Comparison of ENCODE assay signal across 19 mouse cellular contexts in genomic region chr7:93111056-93111455, GRCm38 (mm10). TPM values are rescaled to one million over a fixed set of nuclear protein-coding genes. Genes with fewer than 3 reads are reported as not detected.
DNase-seq lines count a peak whose midpoint lies in the region; ATAC-seq lines count a peak whose summit lies in the region.
"Had no signal": no experiment of that assay in that cellular context is flagged by ENCODE, and none has a peak within 500 bp of the region (broad histone marks: within the 10 kb centered on the region; RNA-seq: fewer than 3 reads in every experiment).

No protein-coding gene starts in this region.

- no peak for ATAC-seq in hindbrain, embryonic 16.5 days
- ATAC-seq: intestine, embryonic 15.5 days had no signal

- no peaks in the 10 kb centered on the region for H3K4me1 ChIP-seq in hindbrain, embryonic 16.5 days (ENCODE audit: control insufficient read depth, insufficient read depth, low read depth, low read length)
- H3K4me1 ChIP-seq: embryonic facial prominence, embryonic 13.5 days; forebrain, embryonic 12.5 days; heart, embryonic 15.5 days; hindbrain, embryonic 13.5 days; intestine, embryonic 15.5 days had no signal

- DNase-seq in brain, adult 2 months (ENCODE audit: low read depth, low spot score), result peak; percentile 88
- peak; percentile 36 for DNase-seq in cerebellum, adult 11 months
- DNase-seq in cerebellum, adult 8-10 months, result peak; percentile 49
- peak; percentile 38 to 68 for DNase-seq in cerebellum, postnatal 14 days
- DNase-seq in thymus, postnatal 0 days (ENCODE audit: low spot score), result no peak
- DNase-seq in gastrocnemius, postnatal 25 days, result no peak
- DNase-seq: adrenal gland, adult 2 months; adrenal gland, postnatal 25 days; gastrocnemius, postnatal 10 days; heart, adult 2 months; heart, postnatal 14 days; kidney, adult 18-20 months had no signal

- no peak overlapping the region for H3K4me2 ChIP-seq in hindbrain, embryonic 16.5 days (ENCODE audit: low read length)
- H3K4me2 ChIP-seq: embryonic facial prominence, embryonic 13.5 days; forebrain, embryonic 12.5 days; heart, embryonic 11.5 days; heart, embryonic 15.5 days; hindbrain, embryonic 13.5 days; intestine, embryonic 15.5 days had no signal

- no peaks in the 10 kb centered on the region for H3K36me3 ChIP-seq in hindbrain, embryonic 16.5 days (ENCODE audit: control insufficient read depth, insufficient read depth, low read length)
- H3K36me3 ChIP-seq: embryonic facial prominence, embryonic 13.5 days; forebrain, embryonic 12.5 days; heart, embryonic 15.5 days; hindbrain, embryonic 13.5 days; intestine, embryonic 15.5 days had no signal

- 83% methylated on average over 6 of the region's 6 CpGs for WGBS in hindbrain, embryonic 16.5 days

- H3K27me3 ChIP-seq in hindbrain, embryonic 16.5 days (replicated peaks; ENCODE audit: control insufficient read depth, insufficient read depth, low read length), result no peaks in the 10 kb centered on the region
- H3K27me3 ChIP-seq: embryonic facial prominence, embryonic 13.5 days; forebrain, embryonic 12.5 days; heart, embryonic 15.5 days; hindbrain, embryonic 13.5 days; intestine, embryonic 15.5 days had no signal

- H3K4me3 ChIP-seq in hindbrain, embryonic 16.5 days (ENCODE audit: low read length), result no peak overlapping the region
- H3K4me3 ChIP-seq: embryonic facial prominence, embryonic 13.5 days; forebrain, embryonic 12.5 days; heart, adult 2 months; heart, embryonic 15.5 days; hindbrain, embryonic 13.5 days; intestine, embryonic 15.5 days had no signal

- H3K9ac ChIP-seq in hindbrain, embryonic 16.5 days (ENCODE audit: low read depth, low read length), result no peak overlapping the region
- H3K9ac ChIP-seq: embryonic facial prominence, embryonic 13.5 days; forebrain, embryonic 12.5 days; heart, embryonic 15.5 days; hindbrain, embryonic 13.5 days; intestine, embryonic 15.5 days had no signal

- H3K27ac ChIP-seq in hindbrain, embryonic 16.5 days (ENCODE audit: low read depth, low read length), result no peak overlapping the region
- H3K27ac ChIP-seq: embryonic facial prominence, embryonic 13.5 days; forebrain, embryonic 12.5 days; heart, adult 2 months; heart, embryonic 15.5 days; hindbrain, embryonic 13.5 days; intestine, embryonic 15.5 days had no signal

- no peaks in the 10 kb centered on the region for H3K9me3 ChIP-seq in hindbrain, embryonic 16.5 days (ENCODE audit: control insufficient read depth, low read length)
- H3K9me3 ChIP-seq: embryonic facial prominence, embryonic 13.5 days; forebrain, embryonic 12.5 days; heart, embryonic 15.5 days; hindbrain, embryonic 13.5 days; intestine, embryonic 15.5 days had no signal

RNA-seq across cellular contexts. Expression of gene Fam181b, which starts 31.4 kb away (rescaled TPM):
- polyA plus RNA-seq in thymus, postnatal 0 days (2015; fragmentation: Nextera tagmentation; extraction: Ambion mirVana), result 2.6 and 3.3 TPM in 2 replicates
- polyA plus RNA-seq in hindbrain, embryonic 16.5 days (2015; fragmentation: Nextera tagmentation; extraction: Ambion mirVana), result 47.5 and 48.9 TPM in 2 replicates
- total RNA-seq in gastrocnemius, postnatal 25 days (2021), result 1 to 10 TPM; 1.5 to 1.6 TPM

Comparison
In these comparisons a context has a peak if more than half of its experiments do, and no peak if none do; other contexts are left out.
1. DNase-seq: peak in brain, adult 2 months (single experiment), cerebellum, adult 11 months (single experiment), cerebellum, adult 8-10 months (single experiment) and cerebellum, postnatal 14 days (2 of 2); none in thymus, postnatal 0 days (single experiment) and gastrocnemius, postnatal 25 days (single experiment).
2. RNA of gene Fam181b, which starts 31.4 kb away (polyA plus RNA-seq): 47.5 to 48.9 TPM in hindbrain, embryonic 16.5 days; 2.6 to 3.3 TPM in thymus, postnatal 0 days; every median in the first group is over 10 times any median in the second.